Mouse (Mus musculus): ENCODE measurements around the gene Cnot6l.

- no peak for TF ChIP-seq CTCF (IDR thresholded peaks at IDR 0.05; ENCODE audit: low read depth)
- TF ChIP-seq EP300 (IDR thresholded peaks at IDR 0.05; ENCODE audit: low read depth) = no peak
These were observed 20.0 kb upstream of the Cnot6l start for GRCm38 (mm10) chr5:96183987-96184386.
